Mouse (Mus musculus) left cerebral cortex, postnatal 14 days (tissue): ENCODE data around the gene Gmeb1. TPM values are rescaled to one million over a fixed set of nuclear protein-coding genes. Genes with fewer than 3 reads are reported as not detected.

Experiments
- DNase-seq, 2 experiments: peaks; one replicate each; pipeline ENCODE4 v3.0.0; 2021 to 2022; ENCODE audit warnings: low spot score in 2 of 2, mixed read lengths in 1 of 2
- intact Hi-C: fragments of 180-260 bp; cut with DNase I; formaldehyde crosslinking; loops from one replicate; pipeline ENCODE4 v1.15.1; 2025
- microRNA-seq, 2 experiments: library from miRNA; unstranded; fragments of <30 nt; microRNA quantifications; one replicate each; pipeline ENCODE4 v1.2.0; 2022
- total RNA-seq, 2 experiments: library from RNA; stranded (reverse); gene quantifications; 2 replicates each; pipeline ENCODE4 v1.2.3; 2021

Gene Gmeb1
- total RNA-seq, 2 experiments from 2014 or later = 25.1 to 25.9 TPM

- intact Hi-C loops = no loop called here
Measured at GRCm38 (mm10) chr4:132183162-132183561, 78.2 kb downstream of the Gmeb1 start.

GRCm38 (mm10) chr4:132181721-132182658 lies 79.4 kb downstream of the Gmeb1 start:
- intact Hi-C loops = no loop called here

More at GRCm38 (mm10) chr4:132183162-132183561, 78.2 kb downstream of the Gmeb1 start:
- DNase-seq = no peak

DNA sequence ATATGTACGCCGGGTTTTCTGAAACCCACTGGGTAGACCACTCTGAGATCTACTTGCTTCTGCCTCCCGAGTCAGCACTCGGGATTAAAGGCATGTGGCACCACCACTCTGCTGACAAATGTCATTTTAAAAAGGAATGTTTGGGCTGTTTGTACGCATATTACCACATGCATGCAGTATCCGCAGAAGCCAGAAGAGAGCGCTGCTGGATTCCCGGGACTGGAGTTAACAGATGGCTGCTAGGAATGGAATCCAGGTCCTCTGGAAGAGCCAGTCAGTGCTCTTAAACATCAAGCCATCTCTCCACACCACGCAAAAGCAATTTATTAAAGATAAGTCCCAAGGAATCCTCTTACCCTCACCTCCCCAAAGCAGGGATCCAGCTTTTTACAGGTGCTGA lies 80.7 kb downstream of the Gmeb1 start:
- DNase-seq = peak; percentile 51 to 71
- intact Hi-C loops = no loop called here

More at GRCm38 (mm10) chr4:132181721-132182658, 79.4 kb downstream of the Gmeb1 start:
- no peak for DNase-seq

GRCm38 (mm10) chr4:132178630-132179059 lies 82.8 kb downstream of the Gmeb1 start:
- peak; percentile 84 for DNase-seq
- intact Hi-C loops = loop anchor here (1.0 to 5.0 kb wide), 2 partner anchors 89 to 201 kb away; no protein-coding TSS in a partner anchor

DNA sequence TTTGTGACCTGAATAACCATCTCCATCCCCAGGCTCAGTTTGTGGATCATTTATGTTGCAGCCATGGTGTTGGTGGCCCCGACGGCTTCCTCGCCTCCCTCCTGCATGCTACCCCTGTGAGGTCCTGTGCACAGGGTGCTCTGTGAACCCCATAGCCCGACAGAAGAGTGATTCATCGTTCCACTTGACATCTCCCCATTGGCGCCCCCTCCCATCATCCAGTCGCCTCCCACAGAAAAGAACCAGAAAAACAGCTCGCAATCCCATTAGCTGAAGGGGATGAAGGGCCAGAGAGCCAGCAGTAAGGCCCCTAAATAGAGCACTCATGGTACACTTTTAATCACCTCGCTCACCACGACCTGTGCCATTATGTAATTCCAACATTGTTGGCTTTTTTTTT lies 84.9 kb downstream of the Gmeb1 start:
- DNase-seq = no peak
- intact Hi-C loops = loop anchor here (5.0 kb wide), 1 partner anchor 199 kb away; no protein-coding TSS in a partner anchor

Small RNA genes lying within 50 kb of the gene (microRNA-seq; reads per million reads assigned to microRNA genes)
- gene Gm22033 = 0 reads per million in 2 experiments

Other genes starting within 250 kb of the Gmeb1 start
- not detected for gene Gm10300, start 186.9 kb downstream of the Gmeb1 start, total RNA-seq
- gene Epb41, start 186.3 kb downstream of the Gmeb1 start, total RNA-seq = 10 to 100 TPM; 26.2 to 28.4 TPM
- gene Oprd1, start 117.1 kb downstream of the Gmeb1 start, total RNA-seq = 10 to 100 TPM; 11.9 to 12.4 TPM
- gene Ythdf2, start 49.3 kb downstream of the Gmeb1 start, total RNA-seq = 10 to 100 TPM; 40.8 to 44.5 TPM
- gene Taf12, start 12.8 kb upstream of the Gmeb1 start, total RNA-seq = 10 to 100 TPM; 16.9 to 18.3 TPM
- gene Rab42, start 41.8 kb upstream of the Gmeb1 start, total RNA-seq = 1 to 10 TPM in 1 of 2 experiments, under 1 TPM in 1; 0.61 to 1.3 TPM
- gene Trnau1ap, start 67.9 kb upstream of the Gmeb1 start, total RNA-seq = 10 to 100 TPM; 20.1 to 22.1 TPM
- 10 to 100 TPM; 13.8 to 14.0 TPM for gene Rcc1, start 92.0 kb upstream of the Gmeb1 start, total RNA-seq
- gene Phactr4, start 160.9 kb upstream of the Gmeb1 start, total RNA-seq = 10 to 100 TPM in 1 of 2 experiments, 1 to 10 TPM in 1; 7.0 to 11.4 TPM
- gene Med18, start 202.3 kb upstream of the Gmeb1 start, total RNA-seq = 1 to 10 TPM; 8.0 to 8.2 TPM
- 10 to 100 TPM; 10.8 to 12.2 TPM for gene Sesn2, start 248.9 kb upstream of the Gmeb1 start, total RNA-seq